Mouse (Mus musculus) thymus, postnatal 0 days (tissue): ENCODE measurements around the gene Fbxl21. TPM values are rescaled to one million over a fixed set of nuclear protein-coding genes. Genes with fewer than 3 reads are reported as not detected.
A peak's percentile ranks its signal among the peaks of the same experiment; 100 is the strongest.

Experiments used
- DNase-seq: peaks from one replicate; pipeline ENCODE4 v3.0.0-alpha.2; 2015; ENCODE audit warnings: low spot score
- polyA plus RNA-seq: library from polyadenylated mRNA; unstranded; fragments of >200 nt; fragmentation: Nextera tagmentation; extraction: Ambion mirVana; gene quantifications from 2 replicates; pipeline ENCODE4 v1.2.1, GENCODE M21; 2015

The Fbxl21 gene
- polyA plus RNA-seq, result 1.1 TPM in 2 replicates

GRCm38 (mm10) chr13:56522081-56522820 lies at the start of gene Fbxl21:
Gene Fbxl21, plus strand, starts transcription at chr13:56522472.
- peak; percentile 89 for DNase-seq

- DNase-seq, result no peak
These were observed 49.6 kb upstream of the Fbxl21 start for GRCm38 (mm10) chr13:56472661-56473060.

- DNase-seq, result peak; percentile 68
These were observed 46.9 kb upstream of the Fbxl21 start for GRCm38 (mm10) chr13:56475363-56475762.

GRCm38 (mm10) chr13:56476790-56477189 lies 45.5 kb upstream of the Fbxl21 start:
- peak; percentile 62 for DNase-seq

- DNase-seq, result no peak
These were observed 45.0 kb upstream of the Fbxl21 start for GRCm38 (mm10) chr13:56477271-56477670.

GRCm38 (mm10) chr13:56478027-56478426 lies 44.2 kb upstream of the Fbxl21 start:
- no peak for DNase-seq

GRCm38 (mm10) chr13:56482146-56482545 lies 40.1 kb upstream of the Fbxl21 start, which contains the start of gene Il9:
Gene Il9, minus strand, starts transcription at chr13:56482246.
- DNase-seq, result no peak

GRCm38 (mm10) chr13:56488012-56488411 lies 34.3 kb upstream of the Fbxl21 start:
- no peak for DNase-seq

GRCm38 (mm10) chr13:56494440-56494839 lies 27.8 kb upstream of the Fbxl21 start:
- DNase-seq, result no peak

GRCm38 (mm10) chr13:56500132-56500531 lies 22.1 kb upstream of the Fbxl21 start:
- no peak for DNase-seq

- no peak for DNase-seq
These were observed 21.6 kb upstream of the Fbxl21 start for GRCm38 (mm10) chr13:56500636-56501035.

GRCm38 (mm10) chr13:56501866-56502420 lies 20.3 kb upstream of the Fbxl21 start:
- no peak for DNase-seq

- peak; percentile 85 for DNase-seq
These were observed 15.3 kb upstream of the Fbxl21 start for GRCm38 (mm10) chr13:56506871-56507496.

- DNase-seq, result no peak
These were observed 12.5 kb upstream of the Fbxl21 start for GRCm38 (mm10) chr13:56509796-56510195.

GRCm38 (mm10) chr13:56513595-56513994 lies 8.7 kb upstream of the Fbxl21 start:
- DNase-seq, result no peak

GRCm38 (mm10) chr13:56516311-56516710 lies 6.0 kb upstream of the Fbxl21 start:
- no peak for DNase-seq

GRCm38 (mm10) chr13:56516816-56517215 lies 5.5 kb upstream of the Fbxl21 start:
- DNase-seq, result no peak

- DNase-seq, result no peak
These were observed 522 bp downstream of the Fbxl21 start for GRCm38 (mm10) chr13:56522821-56523167.

- no peak for DNase-seq
These were observed 4.6 kb downstream of the Fbxl21 start for GRCm38 (mm10) chr13:56526871-56527270.

- no peak for DNase-seq
These were observed 5.6 kb downstream of the Fbxl21 start for GRCm38 (mm10) chr13:56527846-56528245.

GRCm38 (mm10) chr13:56528281-56528680 lies 6.0 kb downstream of the Fbxl21 start:
- DNase-seq, result no peak

GRCm38 (mm10) chr13:56529031-56529430 lies 6.8 kb downstream of the Fbxl21 start:
- DNase-seq, result no peak

- no peak for DNase-seq
These were observed 7.4 kb downstream of the Fbxl21 start for GRCm38 (mm10) chr13:56529685-56530084.
